8 mouse cellular contexts compared by ENCODE assay signal in genomic region chr1:14980093-14980711, GRCm38 (mm10).
DNase-seq lines count a peak whose midpoint lies in the region; ATAC-seq and TF ChIP-seq lines count a peak whose summit lies in the region.

No protein-coding gene starts in this region.

- DNase-seq in kidney, postnatal 4 days = peak; percentile 31 to 36
- DNase-seq in kidney, adult 11 months = no peak
- peak; percentile 55 for DNase-seq in CH12.LX (ENCODE audit: extremely low read depth)
- peak; percentile 49 for DNase-seq in R1 (ENCODE audit: low read depth, low spot score)
- peak; percentile 48 for DNase-seq in hindbrain, embryonic 14.5 days (ENCODE audit: low spot score)
- no peak for DNase-seq in spleen, adult 12 weeks (ENCODE audit: low spot score)
- no peak for DNase-seq in kidney, adult 8-10 months

- no peak overlapping the region for H3K4me2 ChIP-seq in CH12.LX (ENCODE audit: insufficient read depth, low read depth, poor library complexity, severe bottlenecking)
- H3K4me2 ChIP-seq in hindbrain, embryonic 14.5 days (replicated peaks) = no peak overlapping the region

- in situ Hi-C loops in CH12.LX (cut with MboI; ENCODE audit: low pct_ligation_motif_present, low pct_unique_long_range_greater_than_20kb, low sequenced_read_pairs) = no loop called here

- dilution Hi-C loops in CH12.LX (cut with MboI; ENCODE audit: extremely low pct_ligation_motif_present, extremely low pct_unique_long_range_greater_than_20kb, low sequenced_read_pairs) = no loop called here

- no peak for TF ChIP-seq POLR2A in CH12.LX (IDR thresholded peaks at IDR 0.05; ENCODE audit: low read depth, low read length)

- no peak overlapping the region for H3K9ac ChIP-seq in CH12.LX (ENCODE audit: insufficient read depth, low read depth)
- H3K9ac ChIP-seq in hindbrain, embryonic 14.5 days = no peak overlapping the region

- H3K27ac ChIP-seq in CH12.LX (ENCODE audit: insufficient read depth, low read depth) = no peak overlapping the region
- no peak overlapping the region for H3K27ac ChIP-seq in hindbrain, embryonic 14.5 days

- TF ChIP-seq CTCF in CH12.LX (conservative IDR thresholded peaks at IDR 0.05 in 1 of 2, IDR thresholded peaks at IDR 0.05 in 1 of 2; ENCODE audit: low read depth in 2 of 2, low read length in 2 of 2) = peak in 1 of 2 experiments; percentile 72; a peak in 3 of 4 replicates

- no peaks in the 10 kb centered on the region for H3K27me3 ChIP-seq in CH12.LX (replicated peaks)
- no peaks in the 10 kb centered on the region for H3K27me3 ChIP-seq in hindbrain, embryonic 14.5 days (ENCODE audit: control insufficient read depth, insufficient read depth, low read length)

- peak; percentile 69 for TF ChIP-seq RAD21 in CH12.LX (IDR thresholded peaks at IDR 0.05; ENCODE audit: low read depth, low read length)

- TF ChIP-seq EP300 in CH12.LX (IDR thresholded peaks at IDR 0.05; ENCODE audit: low read length) = no peak

- no peak overlapping the region for H3K4me3 ChIP-seq in CH12.LX (replicated peaks in 1 of 3; ENCODE audit: low read depth in 2 of 3, low read length in 2 of 3, poor library complexity in 1 of 3)
- no peak overlapping the region for H3K4me3 ChIP-seq in hindbrain, embryonic 14.5 days (replicated peaks; ENCODE audit: low read length)

- H3K36me3 ChIP-seq in CH12.LX (replicated peaks in 1 of 2; ENCODE audit: control insufficient read depth in 1 of 2, insufficient read depth in 1 of 2, low read length in 1 of 2) = no peaks in the 10 kb centered on the region
- H3K36me3 ChIP-seq in hindbrain, embryonic 14.5 days (replicated peaks; ENCODE audit: control insufficient read depth, insufficient read depth) = no peaks in the 10 kb centered on the region

- 41% methylated on average over 6 of the region's 6 CpGs for WGBS in hindbrain, embryonic 14.5 days

- peak; percentile 51; the same call in 1 of the 2 replicates for ATAC-seq in hindbrain, embryonic 14.5 days (ENCODE audit: low FRiP score)
- no peak for ATAC-seq in inflammation-experienced regulatory T-cells, adult 6 months

- H3K4me1 ChIP-seq in CH12.LX (ENCODE audit: control insufficient read depth in 1 of 2, insufficient read depth in 2 of 2) = peaks cover 0 to 14% of the 10 kb centered on the region in 2 experiments; a peak in 2 of 4 replicates
- H3K4me1 ChIP-seq in hindbrain, embryonic 14.5 days (replicated peaks; ENCODE audit: control insufficient read depth, insufficient read depth, low read length) = no peaks in the 10 kb centered on the region

- peaks cover 2% of the 10 kb centered on the region for H3K9me3 ChIP-seq in CH12.LX (replicated peaks; ENCODE audit: low read length)
- no peaks in the 10 kb centered on the region for H3K9me3 ChIP-seq in hindbrain, embryonic 14.5 days (ENCODE audit: control insufficient read depth, low read length)

- no peaks in the 10 kb centered on the region for H3K79me2 ChIP-seq in CH12.LX (replicated peaks; ENCODE audit: control insufficient read depth, extremely low read depth, insufficient read depth, poor library complexity, severe bottlenecking)

TF ChIP-seq in CH12.LX, 34 proteins besides CTCF, POLR2A, EP300 and RAD21:
- TF ChIP-seq ZNF384 (IDR thresholded peaks at IDR 0.05; ENCODE audit: low read depth, low read length) (no peak), SMC3 (IDR thresholded peaks at IDR 0.05; ENCODE audit: low read depth, low read length) (peak; percentile 71)

Comparison
In these comparisons a context has a peak if more than half of its experiments do, and no peak if none do; other contexts are left out.
1. DNase-seq: peak in kidney, postnatal 4 days (2 of 2), CH12.LX (single experiment), R1 (single experiment) and hindbrain, embryonic 14.5 days (single experiment); none in kidney, adult 11 months (single experiment), spleen, adult 12 weeks (single experiment) and kidney, adult 8-10 months (0 of 2).